Comparison of ENCODE assay signal across 11 mouse cellular contexts in the genomic region with DNA sequence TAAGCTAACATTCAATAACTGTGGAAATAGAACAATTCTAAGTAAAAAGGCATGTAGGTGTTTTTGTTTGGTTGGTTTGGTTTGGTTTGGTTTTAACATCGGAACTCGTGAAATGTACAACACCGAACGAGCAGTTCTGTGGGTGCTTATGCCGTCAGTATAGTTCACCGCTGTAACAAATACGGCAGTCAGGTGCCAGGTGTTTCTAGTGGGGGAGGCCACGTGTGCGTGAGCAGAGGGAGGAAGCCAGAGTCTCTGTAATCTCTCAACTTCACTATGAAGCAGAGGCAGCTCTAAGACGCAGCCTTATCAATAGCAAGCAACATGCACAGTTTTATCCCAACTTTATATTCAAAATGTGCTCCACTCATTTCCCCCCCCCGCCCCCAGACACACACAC. TPM values are rescaled to one million over a fixed set of nuclear protein-coding genes. Genes with fewer than 3 reads are reported as not detected.
A peak's percentile ranks its signal among the peaks of the same experiment; 100 is the strongest.
DNase-seq lines count a peak whose midpoint lies in the region; ATAC-seq and TF ChIP-seq lines count a peak whose summit lies in the region.
"Had no signal": no experiment of that assay in that cellular context is flagged by ENCODE, and none has a peak within 500 bp of the region (broad histone marks: within the 10 kb centered on the region; RNA-seq: fewer than 3 reads in every experiment).

No protein-coding gene starts in this region.

- H3K4me1 ChIP-seq in forebrain, embryonic 13.5 days, result peaks cover 28% of the 10 kb centered on the region
- H3K4me1 ChIP-seq in liver, embryonic 16.5 days (ENCODE audit: control insufficient read depth, low read depth, low read length), result peaks cover 38% of the 10 kb centered on the region

- intact Hi-C loops in left cerebral cortex, adult 2 months (cut with DNase I), result no loop called here
- intact Hi-C loops in left cerebral cortex, postnatal 4 days (cut with DNase I), result no loop called here

- H3K4me2 ChIP-seq in forebrain, embryonic 13.5 days, result peak overlapping the region; percentile 83
- H3K4me2 ChIP-seq in liver, embryonic 16.5 days (ENCODE audit: low read depth, low read length), result peak overlapping the region; percentile 27; the same call in 1 of the 2 replicates

- no peak for ATAC-seq in forebrain, embryonic 13.5 days
- no peak for ATAC-seq in liver, embryonic 16.5 days (ENCODE audit: low read depth)
- no peak for ATAC-seq in frontal cortex, adult (ENCODE audit: low TSS enrichment)
- ATAC-seq: lung, postnatal 0 days had no signal

- H3K36me3 ChIP-seq in forebrain, embryonic 13.5 days (ENCODE audit: poor library complexity, severe bottlenecking), result no peaks in the 10 kb centered on the region
- H3K36me3 ChIP-seq in liver, embryonic 16.5 days (ENCODE audit: control insufficient read depth, insufficient read depth), result no peaks in the 10 kb centered on the region

- WGBS in forebrain, embryonic 13.5 days, result 52% methylated on average over 11 of the region's 11 CpGs
- WGBS in liver, embryonic 16.5 days (ENCODE audit: insufficient replicate concordance), result 35% methylated on average over 11 of the region's 11 CpGs

- TF ChIP-seq CTCF in left cerebral cortex, adult 2 months (IDR thresholded peaks at IDR 0.05), result no peak

- no peak overlapping the region for H3K27ac ChIP-seq in left cerebral cortex, adult 2 months
- no peak overlapping the region for H3K27ac ChIP-seq in forebrain, embryonic 13.5 days
- H3K27ac ChIP-seq in liver, embryonic 16.5 days (ENCODE audit: low read length), result no peak overlapping the region

- H3K27me3 ChIP-seq in forebrain, embryonic 13.5 days, result peaks cover 31% of the 10 kb centered on the region
- peaks cover 2% of the 10 kb centered on the region; the same call in 1 of the 2 replicates for H3K27me3 ChIP-seq in liver, embryonic 16.5 days (ENCODE audit: control insufficient read depth, insufficient read depth, low read depth, low read length)

- peak overlapping the region; percentile 28 for H3K4me3 ChIP-seq in left cerebral cortex, adult 2 months
- peak overlapping the region; percentile 59 for H3K4me3 ChIP-seq in forebrain, embryonic 13.5 days
- no peak overlapping the region; the same call in 1 of the 2 replicates for H3K4me3 ChIP-seq in liver, embryonic 16.5 days (ENCODE audit: low read depth, low read length)

- H3K9me3 ChIP-seq in forebrain, embryonic 13.5 days (replicated peaks), result no peaks in the 10 kb centered on the region
- no peaks in the 10 kb centered on the region for H3K9me3 ChIP-seq in liver, embryonic 16.5 days (replicated peaks; ENCODE audit: control insufficient read depth, low read length)

- no peak for DNase-seq in left cerebral cortex, adult 2 months (ENCODE audit: extremely low spot score in 1 of 2, low spot score in 2 of 2)
- DNase-seq in left cerebral cortex, postnatal 4 days, result no peak
- DNase-seq in brain, adult 2 months (ENCODE audit: low read depth, low spot score), result peak; percentile 22
- DNase-seq in ovary, postnatal 36 days (ENCODE audit: low spot score), result no peak
- DNase-seq in thymus, postnatal 25 days, result no peak
- DNase-seq: kidney, postnatal 14 days; spleen, adult 18-20 months had no signal

- no peak overlapping the region for H3K9ac ChIP-seq in forebrain, embryonic 13.5 days
- no peak overlapping the region for H3K9ac ChIP-seq in liver, embryonic 16.5 days (ENCODE audit: low read depth, low read length)

RNA-seq across cellular contexts. Expression of gene Fcgr4, which starts 16.9 kb away (rescaled TPM):
- total RNA-seq in left cerebral cortex, adult 2 months (2021), result under 1 TPM in 1 of 2 experiments, not detected in 1; 0.36 TPM
- not detected for total RNA-seq in left cerebral cortex, postnatal 4 days (2021)
- polyA plus RNA-seq in forebrain, embryonic 13.5 days (2015; fragmentation: Nextera tagmentation; extraction: Ambion mirVana), result 0.33 TPM in 1 of 2 replicates, not detected in the other
- 4.1 and 4.3 TPM in 2 replicates for polyA plus RNA-seq in liver, embryonic 16.5 days (2015; fragmentation: Nextera tagmentation; extraction: Ambion mirVana)

RNA-seq across cellular contexts. Expression of gene Fcgr3, which starts 29.1 kb away (rescaled TPM):
- 10 to 100 TPM; 11.6 to 14.3 TPM for total RNA-seq in left cerebral cortex, adult 2 months (2021)
- total RNA-seq in left cerebral cortex, postnatal 4 days (2021), result 1 to 10 TPM; 6.7 to 7.0 TPM
- polyA plus RNA-seq in forebrain, embryonic 13.5 days (2015; fragmentation: Nextera tagmentation; extraction: Ambion mirVana), result 3.5 and 3.8 TPM in 2 replicates
- polyA plus RNA-seq in liver, embryonic 16.5 days (2015; fragmentation: Nextera tagmentation; extraction: Ambion mirVana), result 28.6 and 30.3 TPM in 2 replicates

RNA-seq across cellular contexts. Expression of gene Fcgr2b, which starts 59.3 kb away (rescaled TPM):
- 1 to 10 TPM; 4.7 to 5.0 TPM for total RNA-seq in left cerebral cortex, adult 2 months (2021)
- 1 to 10 TPM; 2.3 to 2.6 TPM for total RNA-seq in left cerebral cortex, postnatal 4 days (2021)
- 0.12 and 0.26 TPM in 2 replicates for polyA plus RNA-seq in forebrain, embryonic 13.5 days (2015; fragmentation: Nextera tagmentation; extraction: Ambion mirVana)
- polyA plus RNA-seq in liver, embryonic 16.5 days (2015; fragmentation: Nextera tagmentation; extraction: Ambion mirVana), result 6.1 and 6.7 TPM in 2 replicates
